Mouse (Mus musculus): ENCODE data around the gene Macrod1. TPM values are rescaled to one million over a fixed set of nuclear protein-coding genes. Genes with fewer than 3 reads are reported as not detected.

Macrod1 gene
- polyA plus RNA-seq, 1 experiment from 2014 or later: 5.8 TPM

GRCm38 (mm10) chr19:7157734-7158133, 101.1 kb downstream of the Macrod1 start:
- H3K9me3 ChIP-seq (replicated peaks; ENCODE audit: control insufficient read depth, low read length): no peaks in the 10 kb centered on the region
- no peak for ATAC-seq (ENCODE audit: low read depth)
- no peak overlapping the region for H3K27ac ChIP-seq (ENCODE audit: low read length)
- H3K4me1 ChIP-seq (ENCODE audit: control insufficient read depth, low read depth, low read length): peaks cover 3% of the 10 kb centered on the region
- WGBS (ENCODE audit: insufficient replicate concordance): 51% methylated on average over 14 of the region's 14 CpGs
- H3K4me2 ChIP-seq (ENCODE audit: low read depth, low read length): no peak overlapping the region
- H3K9ac ChIP-seq (ENCODE audit: low read depth, low read length): no peak overlapping the region
- no peaks in the 10 kb centered on the region for H3K36me3 ChIP-seq (ENCODE audit: control insufficient read depth, insufficient read depth)
- H3K27me3 ChIP-seq (ENCODE audit: control insufficient read depth, insufficient read depth, low read depth, low read length): peaks cover 4% of the 10 kb centered on the region; the same call in 1 of the 2 replicates
- no peak overlapping the region for H3K4me3 ChIP-seq (ENCODE audit: low read depth, low read length)

DNA sequence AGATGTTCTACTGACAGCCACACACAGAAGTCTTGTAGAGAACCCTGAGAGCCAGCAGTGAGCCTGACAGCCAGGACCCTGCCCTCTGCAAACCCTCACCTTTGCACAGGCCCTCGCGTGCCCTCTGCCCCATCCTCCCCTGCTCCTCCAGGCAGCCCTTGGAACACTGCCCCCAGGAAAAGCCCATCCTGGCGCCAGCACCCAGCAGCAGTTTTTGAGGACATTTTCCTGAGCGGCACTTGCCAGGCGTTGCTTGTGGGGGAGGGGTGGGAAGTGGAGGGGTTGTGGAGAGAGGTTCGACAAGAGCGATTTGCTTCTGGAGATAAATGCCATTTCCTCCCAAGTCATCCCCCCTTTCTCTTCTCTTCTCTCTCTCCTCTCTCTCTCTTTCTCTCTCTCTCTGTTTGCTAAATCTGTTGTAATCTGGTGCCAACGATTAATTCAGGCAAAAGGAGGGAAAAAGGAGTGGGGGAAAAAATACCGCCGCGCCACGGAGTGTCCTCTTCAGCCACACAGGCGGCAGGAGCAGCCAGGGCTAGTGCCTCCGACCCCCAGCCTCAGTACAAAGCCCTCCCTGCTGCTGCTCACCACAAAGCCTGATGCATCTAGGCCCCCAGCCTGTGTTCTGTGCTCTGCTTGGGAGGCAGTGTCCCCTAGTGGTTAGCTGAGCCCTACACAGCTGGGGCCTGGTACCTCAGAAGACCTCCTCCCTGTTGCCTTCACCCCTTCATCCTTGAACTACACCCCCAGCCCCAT, 103.7 kb downstream of the Macrod1 start:
- Histone ChIP-seq H3K9ac (ENCODE audit: low read depth, low read length) (no peak overlapping the region), H3K27ac (ENCODE audit: low read length) (no peak overlapping the region), H3K36me3 (ENCODE audit: control insufficient read depth, insufficient read depth) (no peaks in the 10 kb centered on the region), H3K4me1 (ENCODE audit: control insufficient read depth, low read depth, low read length) (peaks cover 3% of the 10 kb centered on the region), H3K27me3 (ENCODE audit: control insufficient read depth, insufficient read depth, low read depth, low read length) (peaks cover 28% of the 10 kb centered on the region), H3K4me2 (ENCODE audit: low read depth, low read length) (no peak overlapping the region), H3K9me3 (replicated peaks; ENCODE audit: control insufficient read depth, low read length) (no peaks in the 10 kb centered on the region), H3K4me3 (ENCODE audit: low read depth, low read length) (no peak overlapping the region)
- WGBS (ENCODE audit: insufficient replicate concordance): 15% methylated on average over 14 of the region's 14 CpGs
- ATAC-seq (ENCODE audit: low read depth): peak; percentile 27; the same call in 1 of the 2 replicates

DNA sequence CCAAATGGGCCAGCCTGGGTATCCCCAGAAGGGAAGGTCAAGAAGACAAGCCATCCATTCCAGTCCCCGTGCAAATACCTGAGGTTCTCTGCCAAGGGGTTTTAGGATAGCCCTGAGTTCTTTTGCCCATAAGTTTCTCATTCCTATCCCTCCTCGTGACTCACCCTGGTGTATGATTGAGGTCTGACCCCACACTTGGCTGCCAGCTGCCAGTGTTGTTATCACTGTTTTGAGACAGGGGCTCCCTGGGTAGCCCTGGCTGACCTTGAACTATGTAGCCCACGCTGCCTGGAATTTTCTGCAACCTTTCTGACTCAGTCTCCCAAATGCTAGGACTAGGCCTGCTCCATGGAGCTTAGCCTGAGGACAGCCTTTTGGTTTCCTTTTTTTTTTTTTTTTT, 104.5 kb downstream of the Macrod1 start:
- Histone ChIP-seq H3K4me3 (ENCODE audit: low read depth, low read length) (no peak overlapping the region), H3K4me2 (ENCODE audit: low read depth, low read length) (no peak overlapping the region), H3K4me1 (ENCODE audit: control insufficient read depth, low read depth, low read length) (peaks cover 3% of the 10 kb centered on the region), H3K27ac (ENCODE audit: low read length) (no peak overlapping the region), H3K9me3 (replicated peaks; ENCODE audit: control insufficient read depth, low read length) (no peaks in the 10 kb centered on the region), H3K9ac (ENCODE audit: low read depth, low read length) (no peak overlapping the region), H3K27me3 (ENCODE audit: control insufficient read depth, insufficient read depth, low read depth, low read length) (peaks cover 35% of the 10 kb centered on the region), H3K36me3 (ENCODE audit: control insufficient read depth, insufficient read depth) (no peaks in the 10 kb centered on the region)
- no peak for ATAC-seq (ENCODE audit: low read depth)
- WGBS (ENCODE audit: insufficient replicate concordance): 47% methylated on average over 3 of the region's 3 CpGs

DNA sequence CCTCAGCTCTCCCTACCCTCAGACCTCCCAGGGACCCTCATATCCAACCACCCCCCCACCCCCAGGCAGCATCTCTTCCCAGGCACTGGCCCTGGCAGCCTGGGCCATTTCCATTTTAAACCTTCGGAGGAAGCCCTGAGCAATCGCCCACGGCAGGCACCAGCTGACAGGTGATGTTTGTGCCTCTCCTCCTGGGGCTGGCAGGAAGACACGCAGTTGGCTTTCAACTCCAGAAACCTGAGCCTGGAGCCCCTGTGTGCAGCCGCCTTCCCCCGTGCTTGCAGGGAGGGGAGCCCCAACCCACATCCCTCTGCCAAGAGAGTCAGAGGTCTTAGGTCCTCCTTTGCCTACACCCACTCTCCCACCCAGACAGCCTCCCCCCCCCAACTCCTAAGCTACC, 107.6 kb downstream of the Macrod1 start:
- H3K9me3 ChIP-seq (replicated peaks; ENCODE audit: control insufficient read depth, low read length): no peaks in the 10 kb centered on the region
- H3K4me3 ChIP-seq (ENCODE audit: low read depth, low read length): no peak overlapping the region
- no peak for ATAC-seq (ENCODE audit: low read depth)
- H3K36me3 ChIP-seq (ENCODE audit: control insufficient read depth, insufficient read depth): no peaks in the 10 kb centered on the region
- no peak overlapping the region for H3K27ac ChIP-seq (ENCODE audit: low read length)
- no peak overlapping the region for H3K9ac ChIP-seq (ENCODE audit: low read depth, low read length)
- H3K27me3 ChIP-seq (ENCODE audit: control insufficient read depth, insufficient read depth, low read depth, low read length): peaks cover 58% of the 10 kb centered on the region
- H3K4me1 ChIP-seq (ENCODE audit: control insufficient read depth, low read depth, low read length): peaks cover 3% of the 10 kb centered on the region
- WGBS (ENCODE audit: insufficient replicate concordance): 15% methylated on average over 6 of the region's 6 CpGs
- H3K4me2 ChIP-seq (ENCODE audit: low read depth, low read length): no peak overlapping the region

DNA sequence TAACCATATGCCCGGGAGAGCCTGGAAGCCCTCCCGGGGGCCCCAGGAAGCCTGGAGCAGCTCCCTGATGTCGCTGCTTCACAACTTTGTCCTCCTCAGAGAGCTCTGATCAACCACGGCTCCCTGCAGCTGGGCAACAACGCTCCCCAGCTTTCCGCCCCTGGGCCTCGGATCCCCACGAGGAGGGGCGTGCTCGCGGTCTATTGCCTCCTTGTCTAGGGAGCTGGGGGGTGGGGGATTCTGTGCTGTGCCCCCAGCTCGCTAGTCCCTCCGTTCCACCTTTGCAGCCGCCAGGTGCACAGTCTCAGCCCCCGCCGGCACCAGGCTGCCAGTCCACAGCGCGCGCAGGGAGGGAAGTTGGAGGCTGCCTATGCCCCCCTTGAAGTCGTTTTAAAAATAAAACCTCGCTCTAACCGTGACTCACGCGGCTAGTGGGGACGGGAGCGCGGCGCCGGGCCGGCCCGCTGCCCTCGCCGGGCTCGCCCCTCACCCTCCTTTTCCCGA, 108.3 kb downstream of the Macrod1 start:
- Histone ChIP-seq H3K4me1 (ENCODE audit: control insufficient read depth, low read depth, low read length) (peaks cover 3% of the 10 kb centered on the region), H3K4me2 (ENCODE audit: low read depth, low read length) (peak overlapping the region; percentile 62), H3K9ac (ENCODE audit: low read depth, low read length) (no peak overlapping the region), H3K27me3 (ENCODE audit: control insufficient read depth, insufficient read depth, low read depth, low read length) (peaks cover 58% of the 10 kb centered on the region), H3K9me3 (replicated peaks; ENCODE audit: control insufficient read depth, low read length) (no peaks in the 10 kb centered on the region), H3K4me3 (ENCODE audit: low read depth, low read length) (peak overlapping the region; percentile 55), H3K27ac (ENCODE audit: low read length) (no peak overlapping the region), H3K36me3 (ENCODE audit: control insufficient read depth, insufficient read depth) (no peaks in the 10 kb centered on the region)
- ATAC-seq (ENCODE audit: low read depth): no peak
- 1% methylated on average over 34 of the region's 35 CpGs for WGBS (ENCODE audit: insufficient replicate concordance)

GRCm38 (mm10) chr19:7165509-7166199, 109.0 kb downstream of the Macrod1 start:
- Histone ChIP-seq H3K4me2 (ENCODE audit: low read depth, low read length) (peak overlapping the region; percentile 62), H3K4me3 (ENCODE audit: low read depth, low read length) (peak overlapping the region; percentile 55), H3K4me1 (ENCODE audit: control insufficient read depth, low read depth, low read length) (no peaks in the 10 kb centered on the region; the same call in none of the 2 replicates), H3K9me3 (replicated peaks; ENCODE audit: control insufficient read depth, low read length) (no peaks in the 10 kb centered on the region), H3K9ac (ENCODE audit: low read depth, low read length) (no peak overlapping the region), H3K27ac (ENCODE audit: low read length) (no peak overlapping the region), H3K27me3 (ENCODE audit: control insufficient read depth, insufficient read depth, low read depth, low read length) (peaks cover 58% of the 10 kb centered on the region), H3K36me3 (ENCODE audit: control insufficient read depth, insufficient read depth) (no peaks in the 10 kb centered on the region)
- 1% methylated on average over 51 of the region's 105 CpGs for WGBS (ENCODE audit: insufficient replicate concordance)
- ATAC-seq (ENCODE audit: low read depth): no peak

GRCm38 (mm10) chr19:7166200-7166711, 109.6 kb downstream of the Macrod1 start:
- H3K27me3 ChIP-seq (ENCODE audit: control insufficient read depth, insufficient read depth, low read depth, low read length): peaks cover 58% of the 10 kb centered on the region

GRCm38 (mm10) chr19:7166767-7167166, 110.2 kb downstream of the Macrod1 start:
- Histone ChIP-seq H3K27ac (ENCODE audit: low read length) (no peak overlapping the region), H3K36me3 (ENCODE audit: control insufficient read depth, insufficient read depth) (no peaks in the 10 kb centered on the region), H3K9ac (ENCODE audit: low read depth, low read length) (no peak overlapping the region), H3K27me3 (ENCODE audit: control insufficient read depth, insufficient read depth, low read depth, low read length) (peaks cover 58% of the 10 kb centered on the region), H3K4me2 (ENCODE audit: low read depth, low read length) (no peak overlapping the region), H3K9me3 (replicated peaks; ENCODE audit: control insufficient read depth, low read length) (no peaks in the 10 kb centered on the region), H3K4me1 (ENCODE audit: control insufficient read depth, low read depth, low read length) (peaks cover 2% of the 10 kb centered on the region), H3K4me3 (ENCODE audit: low read depth, low read length) (no peak overlapping the region)
- ATAC-seq (ENCODE audit: low read depth): no peak
- 8% methylated on average over 6 of the region's 6 CpGs for WGBS (ENCODE audit: insufficient replicate concordance)

More at GRCm38 (mm10) chr19:7166200-7166711, 109.6 kb downstream of the Macrod1 start:
- Histone ChIP-seq H3K4me2 (ENCODE audit: low read depth, low read length) (peak overlapping the region; percentile 62), H3K4me3 (ENCODE audit: low read depth, low read length) (peak overlapping the region; percentile 55; the same call in 1 of the 2 replicates), H3K4me1 (ENCODE audit: control insufficient read depth, low read depth, low read length) (peaks cover 1% of the 10 kb centered on the region), H3K9ac (ENCODE audit: low read depth, low read length) (no peak overlapping the region), H3K36me3 (ENCODE audit: control insufficient read depth, insufficient read depth) (no peaks in the 10 kb centered on the region), H3K27ac (ENCODE audit: low read length) (no peak overlapping the region), H3K9me3 (replicated peaks; ENCODE audit: control insufficient read depth, low read length) (no peaks in the 10 kb centered on the region)
- no peak for ATAC-seq (ENCODE audit: low read depth)
- WGBS (ENCODE audit: insufficient replicate concordance): 3% methylated on average over 15 of the region's 15 CpGs

DNA sequence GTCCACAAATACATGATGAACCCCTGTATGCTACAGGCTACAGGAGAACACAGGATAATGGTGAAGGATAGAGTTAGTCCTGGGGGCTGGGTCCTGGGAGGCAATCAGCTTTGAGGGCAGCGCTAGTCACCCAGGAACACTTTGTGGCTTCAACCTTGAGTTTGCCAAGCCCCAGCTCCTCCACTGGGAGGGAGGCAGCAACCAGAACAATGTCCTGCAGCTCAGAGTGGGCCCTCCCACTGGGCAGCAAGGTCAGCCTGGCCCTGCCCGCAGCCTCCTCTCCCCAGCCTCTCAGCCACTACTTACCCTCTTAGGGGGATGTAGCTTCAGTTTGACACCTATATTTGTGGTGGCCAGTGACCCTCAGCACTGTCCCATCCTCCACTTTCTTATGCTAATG, 111.8 kb downstream of the Macrod1 start:
- no peak overlapping the region for H3K27ac ChIP-seq (ENCODE audit: low read length)
- no peaks in the 10 kb centered on the region for H3K9me3 ChIP-seq (replicated peaks; ENCODE audit: control insufficient read depth, low read length)
- H3K9ac ChIP-seq (ENCODE audit: low read depth, low read length): no peak overlapping the region
- ATAC-seq (ENCODE audit: low read depth): no peak
- peaks cover 49% of the 10 kb centered on the region for H3K27me3 ChIP-seq (ENCODE audit: control insufficient read depth, insufficient read depth, low read depth, low read length)
- no peaks in the 10 kb centered on the region for H3K36me3 ChIP-seq (ENCODE audit: control insufficient read depth, insufficient read depth)
- peaks cover 2% of the 10 kb centered on the region for H3K4me1 ChIP-seq (ENCODE audit: control insufficient read depth, low read depth, low read length)
- H3K4me3 ChIP-seq (ENCODE audit: low read depth, low read length): no peak overlapping the region
- WGBS (ENCODE audit: insufficient replicate concordance): 43% methylated on average over 2 of the region's 2 CpGs
- no peak overlapping the region for H3K4me2 ChIP-seq (ENCODE audit: low read depth, low read length)
